Mouse (Mus musculus) C2C12 (cell line): ENCODE measurements at regions not wholly inside any gene's neighbourhood (a gene's known extent, or its start where the extent isn't known, plus 50 kb on each side); places are given as distances from the start of the nearest gene placed in this dataset.

Experiments used
- CEBPB ChIP-seq: IDR thresholded peaks from one replicate; pipeline ENCODE4 v1.6.1; 2011; ENCODE audit warnings: low read depth, mild to moderate bottlenecking, control low read depth, moderate library complexity
- CTCF ChIP-seq: IDR thresholded peaks from one replicate; pipeline ENCODE4 v1.5.1; 2011; ENCODE audit not compliant: control insufficient read depth, insufficient read depth, insufficient read length
- FOSL1 ChIP-seq: IDR thresholded peaks from one replicate; pipeline ENCODE4 v1.8.0; 2011; ENCODE audit warnings: mild to moderate bottlenecking, low read length; ENCODE audit not compliant: poor library complexity, insufficient read depth, severe bottlenecking
- MAX ChIP-seq: IDR thresholded peaks from one replicate; pipeline ENCODE4 v1.6.1; 2011; ENCODE audit warnings: mild to moderate bottlenecking, control low read depth
- MYOD1 ChIP-seq: IDR thresholded peaks from one replicate; pipeline ENCODE4 v1.6.1; 2011; ENCODE audit warnings: low read depth; ENCODE audit not compliant: control insufficient read depth, insufficient read length
- MYOG ChIP-seq: IDR thresholded peaks from one replicate; pipeline ENCODE4 v1.6.1; 2011; ENCODE audit not compliant: control insufficient read depth, insufficient read length; ENCODE audit errors: extremely low read depth
- USF1 ChIP-seq: IDR thresholded peaks from one replicate; pipeline ENCODE4 v1.6.1; 2011; ENCODE audit warnings: low read depth, mild to moderate bottlenecking, control low read depth, moderate library complexity

- no peak for TF ChIP-seq CTCF
- no peak for TF ChIP-seq MYOG
- no peak for TF ChIP-seq MAX
- no peak for TF ChIP-seq USF1
- TF ChIP-seq FOSL1: no peak
- TF ChIP-seq MYOD1: no peak
- no peak for TF ChIP-seq CEBPB
Observed at GRCm38 (mm10) chr8:18268301-18268700, 709.8 kb downstream of the Defb40 start.
